Mouse (Mus musculus): ENCODE results near the gene Wnt2. TPM values are rescaled to one million over a fixed set of nuclear protein-coding genes. Genes with fewer than 3 reads are reported as not detected.

The Wnt2 gene
- polyA plus RNA-seq, 1 experiment from 2014 or later = 0.24 TPM

DNA sequence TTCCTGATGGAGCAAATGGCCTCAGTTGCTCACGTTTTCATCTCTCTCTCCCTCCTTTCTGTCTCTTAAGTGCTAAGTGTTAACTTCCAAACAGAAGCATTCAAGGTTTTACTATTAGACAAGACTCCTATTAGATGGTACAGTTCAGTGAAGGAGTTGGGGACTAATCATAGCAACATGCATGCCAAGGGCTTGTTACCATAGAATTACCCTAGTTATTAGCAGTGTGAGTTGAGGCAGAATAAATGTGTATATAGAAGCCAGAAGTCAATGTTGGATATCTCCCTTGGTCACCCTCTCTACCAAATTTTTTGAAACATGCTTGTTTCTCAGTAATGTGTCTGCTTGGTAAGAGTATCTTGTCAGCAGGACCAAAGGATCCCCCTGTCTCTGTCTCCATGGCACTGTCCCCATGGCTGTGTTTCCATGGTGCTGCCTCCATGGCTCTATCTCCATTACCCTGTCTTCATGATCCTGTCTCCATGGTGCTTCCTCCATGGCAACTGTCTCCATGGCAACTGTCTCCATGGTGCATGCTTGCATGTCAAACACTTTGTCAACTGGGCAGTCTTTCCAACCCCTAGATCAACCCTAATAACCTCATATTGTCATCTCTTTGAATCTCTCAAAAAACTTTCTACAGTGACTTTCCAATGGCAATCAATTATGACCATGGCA is 61.8 kb downstream of the Wnt2 start:
- no peak overlapping the region for H3K4me3 ChIP-seq (replicated peaks; ENCODE audit: low read depth, low read length)
- H3K4me2 ChIP-seq (ENCODE audit: low read length) = no peak overlapping the region
- no peaks in the 10 kb centered on the region for H3K9me3 ChIP-seq (ENCODE audit: control insufficient read depth, low read length)
- no peaks in the 10 kb centered on the region for H3K27me3 ChIP-seq (ENCODE audit: control insufficient read depth, insufficient read depth, low read length)
- no peak overlapping the region for H3K9ac ChIP-seq (replicated peaks; ENCODE audit: low read length)
- no peaks in the 10 kb centered on the region for H3K36me3 ChIP-seq (ENCODE audit: control insufficient read depth, insufficient read depth, low read length)
- H3K27ac ChIP-seq (replicated peaks; ENCODE audit: low read depth, low read length) = no peak overlapping the region
- ATAC-seq (ENCODE audit: low FRiP score, low TSS enrichment) (peak; percentile 87), DNase-seq (peak; percentile 79)
- H3K4me1 ChIP-seq (ENCODE audit: control insufficient read depth, insufficient read depth, low read length) = 0 out of 2 replicates have a peak, but pooled peaks cover 5% of the 10 kb centered on the region
- 76% methylated on average over 1 of the region's 1 CpGs for WGBS

DNA sequence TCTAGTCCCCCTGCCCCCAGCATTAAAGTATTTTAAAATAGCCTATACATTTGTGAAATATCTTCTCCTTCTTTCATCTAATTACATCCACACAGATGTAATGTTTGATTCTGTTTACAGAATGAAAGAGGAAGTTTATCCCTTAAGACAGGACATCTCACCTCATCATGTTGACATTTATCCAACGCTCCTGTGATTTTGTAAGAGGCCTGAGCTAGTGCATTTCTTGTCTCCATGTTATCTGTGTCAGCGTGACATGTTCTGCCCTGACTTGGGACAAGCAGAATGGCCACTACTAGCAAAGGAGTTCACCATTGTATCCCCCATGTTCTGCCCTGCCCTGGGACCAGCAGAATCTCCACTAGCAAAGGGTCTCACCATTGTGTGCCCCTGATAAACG is 66.9 kb downstream of the Wnt2 start:
- DNase-seq = no peak
- WGBS = 86% methylated on average over 3 of the region's 3 CpGs
- Histone ChIP-seq H3K36me3 (ENCODE audit: control insufficient read depth, insufficient read depth, low read length) (no peaks in the 10 kb centered on the region), H3K4me2 (ENCODE audit: low read length) (no peak overlapping the region), H3K4me3 (replicated peaks; ENCODE audit: low read depth, low read length) (no peak overlapping the region), H3K9me3 (ENCODE audit: control insufficient read depth, low read length) (no peaks in the 10 kb centered on the region), H3K4me1 (ENCODE audit: control insufficient read depth, insufficient read depth, low read length) (0 out of 2 replicates have a peak, but pooled peaks cover 3% of the 10 kb centered on the region), H3K27me3 (ENCODE audit: control insufficient read depth, insufficient read depth, low read length) (no peaks in the 10 kb centered on the region), H3K9ac (replicated peaks; ENCODE audit: low read length) (no peak overlapping the region), H3K27ac (replicated peaks; ENCODE audit: low read depth, low read length) (no peak overlapping the region)
- ATAC-seq (ENCODE audit: low FRiP score, low TSS enrichment) = no peak

DNA sequence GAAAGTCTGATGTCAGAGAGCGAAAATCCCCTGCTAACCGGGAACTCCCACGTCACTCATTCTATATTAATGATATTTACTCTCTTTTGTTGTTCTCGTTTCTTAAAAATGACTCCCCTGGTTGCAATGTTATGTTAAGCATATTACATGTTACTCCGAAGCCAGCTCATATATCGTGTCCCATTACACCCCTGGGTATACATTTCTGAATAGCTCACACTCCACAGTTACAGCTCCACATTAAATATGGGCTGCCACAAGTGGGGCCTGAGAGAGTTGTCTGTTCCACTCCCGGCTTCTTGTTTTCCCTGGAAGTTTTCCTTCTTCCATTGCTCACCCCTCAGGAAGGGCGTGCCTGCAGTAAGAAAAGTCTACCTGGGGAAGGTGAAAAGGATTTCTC is 78.6 kb downstream of the Wnt2 start:
- Histone ChIP-seq H3K9ac (replicated peaks; ENCODE audit: low read length) (no peak overlapping the region), H3K27ac (replicated peaks; ENCODE audit: low read depth, low read length) (no peak overlapping the region), H3K27me3 (ENCODE audit: control insufficient read depth, insufficient read depth, low read length) (no peaks in the 10 kb centered on the region), H3K4me2 (ENCODE audit: low read length) (no peak overlapping the region), H3K4me3 (replicated peaks; ENCODE audit: low read depth, low read length) (no peak overlapping the region), H3K36me3 (ENCODE audit: control insufficient read depth, insufficient read depth, low read length) (no peaks in the 10 kb centered on the region), H3K9me3 (ENCODE audit: control insufficient read depth, low read length) (no peaks in the 10 kb centered on the region), H3K4me1 (ENCODE audit: control insufficient read depth, insufficient read depth, low read length) (no peaks in the 10 kb centered on the region)
- DNase-seq (no peak), ATAC-seq (ENCODE audit: low FRiP score, low TSS enrichment) (no peak)
- WGBS = 85% methylated on average over 8 of the region's 8 CpGs

DNA sequence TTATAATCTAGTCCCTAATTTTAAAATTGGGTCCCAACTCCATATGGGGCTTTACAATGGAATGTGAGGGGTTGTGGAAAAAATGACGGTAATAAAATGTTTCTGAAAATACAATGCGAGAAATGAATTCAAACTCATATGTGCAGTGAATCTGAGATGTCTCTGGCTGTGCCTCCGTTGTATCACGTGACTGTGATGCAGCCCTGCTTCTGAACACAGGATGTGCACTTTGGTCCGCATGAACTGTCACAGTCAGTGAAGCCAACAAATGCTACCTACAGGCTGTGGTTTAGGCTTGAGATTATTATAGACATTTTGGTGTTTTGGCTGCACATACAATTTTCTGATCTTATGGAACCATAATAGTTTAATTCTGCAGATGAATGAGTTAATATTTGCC is 81.3 kb downstream of the Wnt2 start:
- Histone ChIP-seq H3K4me2 (ENCODE audit: low read length) (no peak overlapping the region), H3K4me3 (replicated peaks; ENCODE audit: low read depth, low read length) (no peak overlapping the region), H3K9ac (replicated peaks; ENCODE audit: low read length) (no peak overlapping the region), H3K27ac (replicated peaks; ENCODE audit: low read depth, low read length) (no peak overlapping the region), H3K27me3 (ENCODE audit: control insufficient read depth, insufficient read depth, low read length) (no peaks in the 10 kb centered on the region), H3K36me3 (ENCODE audit: control insufficient read depth, insufficient read depth, low read length) (no peaks in the 10 kb centered on the region), H3K9me3 (ENCODE audit: control insufficient read depth, low read length) (no peaks in the 10 kb centered on the region), H3K4me1 (ENCODE audit: control insufficient read depth, insufficient read depth, low read length) (no peaks in the 10 kb centered on the region)
- DNase-seq (no peak), ATAC-seq (ENCODE audit: low FRiP score, low TSS enrichment) (no peak)
- 91% methylated on average over 5 of the region's 5 CpGs for WGBS

DNA sequence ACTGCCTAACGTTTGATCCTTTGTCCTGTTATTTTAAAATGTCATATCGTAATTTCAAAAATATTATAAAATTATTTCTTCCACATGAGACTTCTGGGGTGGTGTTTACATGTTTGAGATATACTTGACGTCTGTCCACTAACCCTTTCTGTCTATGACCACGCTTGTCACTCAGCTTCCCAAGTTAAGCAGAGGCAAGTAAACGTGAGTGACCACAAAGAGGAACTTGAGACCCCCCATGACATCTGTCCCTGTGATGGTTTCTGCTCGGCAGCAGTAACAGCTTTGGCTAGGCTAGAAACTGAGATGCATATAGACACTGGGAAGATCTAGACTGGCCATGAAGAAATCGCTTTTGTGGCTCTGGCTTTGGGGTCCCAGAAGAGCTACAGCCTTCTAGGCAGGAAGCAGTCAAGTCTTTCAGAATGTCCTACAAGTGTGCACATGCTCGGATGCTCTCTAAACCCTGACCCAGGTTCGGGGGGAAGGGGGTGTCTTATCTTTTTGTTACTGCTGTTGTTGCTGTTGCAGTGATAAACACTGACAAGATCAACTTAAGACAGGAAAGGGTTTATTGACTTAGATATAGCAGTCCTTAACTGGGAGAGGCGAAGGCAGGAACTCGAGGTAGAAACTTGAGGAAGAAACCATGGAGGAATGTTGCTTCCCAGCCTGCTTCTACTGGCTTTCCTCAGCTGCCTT is 83.1 kb downstream of the Wnt2 start:
- no peak overlapping the region for H3K4me2 ChIP-seq (ENCODE audit: low read length)
- DNase-seq (no peak), ATAC-seq (ENCODE audit: low FRiP score, low TSS enrichment) (no peak)
- H3K27ac ChIP-seq (replicated peaks; ENCODE audit: low read depth, low read length) = no peak overlapping the region
- H3K36me3 ChIP-seq (ENCODE audit: control insufficient read depth, insufficient read depth, low read length) = peaks cover 11% of the 10 kb centered on the region; the same call in 1 of the 2 replicates
- H3K4me1 ChIP-seq (ENCODE audit: control insufficient read depth, insufficient read depth, low read length) = no peaks in the 10 kb centered on the region
- WGBS = 83% methylated on average over 11 of the region's 11 CpGs
- H3K4me3 ChIP-seq (replicated peaks; ENCODE audit: low read depth, low read length) = no peak overlapping the region
- no peaks in the 10 kb centered on the region for H3K9me3 ChIP-seq (ENCODE audit: control insufficient read depth, low read length)
- no peaks in the 10 kb centered on the region for H3K27me3 ChIP-seq (ENCODE audit: control insufficient read depth, insufficient read depth, low read length)
- H3K9ac ChIP-seq (replicated peaks; ENCODE audit: low read length) = no peak overlapping the region

DNA sequence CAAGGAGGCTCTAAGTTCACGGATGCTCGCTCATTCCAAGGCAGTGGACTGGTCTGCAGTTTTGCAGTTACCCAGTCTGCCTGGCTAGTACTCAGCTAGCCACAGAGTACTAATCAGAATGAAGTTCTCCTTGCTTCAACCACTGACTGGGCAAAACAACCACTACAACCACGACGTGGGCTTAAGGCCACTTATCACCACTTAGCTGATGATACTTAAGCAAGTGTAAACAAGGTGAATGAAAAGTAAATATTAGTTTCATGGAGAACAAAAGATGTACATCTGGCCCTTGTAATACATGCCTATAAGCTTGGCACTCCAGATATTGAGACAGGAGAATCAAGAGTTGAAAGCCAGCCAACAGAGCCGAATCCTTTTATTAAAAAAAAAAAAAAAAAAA is 83.9 kb downstream of the Wnt2 start:
- DNase-seq (no peak), ATAC-seq (ENCODE audit: low FRiP score, low TSS enrichment) (no peak)
- Histone ChIP-seq H3K36me3 (ENCODE audit: control insufficient read depth, insufficient read depth, low read length) (peaks cover 11% of the 10 kb centered on the region; the same call in 1 of the 2 replicates), H3K4me2 (ENCODE audit: low read length) (no peak overlapping the region), H3K9ac (replicated peaks; ENCODE audit: low read length) (no peak overlapping the region), H3K4me3 (replicated peaks; ENCODE audit: low read depth, low read length) (no peak overlapping the region), H3K27me3 (ENCODE audit: control insufficient read depth, insufficient read depth, low read length) (no peaks in the 10 kb centered on the region), H3K4me1 (ENCODE audit: control insufficient read depth, insufficient read depth, low read length) (no peaks in the 10 kb centered on the region), H3K27ac (replicated peaks; ENCODE audit: low read depth, low read length) (no peak overlapping the region), H3K9me3 (ENCODE audit: control insufficient read depth, low read length) (no peaks in the 10 kb centered on the region)
- 84% methylated on average over 5 of the region's 5 CpGs for WGBS

DNA sequence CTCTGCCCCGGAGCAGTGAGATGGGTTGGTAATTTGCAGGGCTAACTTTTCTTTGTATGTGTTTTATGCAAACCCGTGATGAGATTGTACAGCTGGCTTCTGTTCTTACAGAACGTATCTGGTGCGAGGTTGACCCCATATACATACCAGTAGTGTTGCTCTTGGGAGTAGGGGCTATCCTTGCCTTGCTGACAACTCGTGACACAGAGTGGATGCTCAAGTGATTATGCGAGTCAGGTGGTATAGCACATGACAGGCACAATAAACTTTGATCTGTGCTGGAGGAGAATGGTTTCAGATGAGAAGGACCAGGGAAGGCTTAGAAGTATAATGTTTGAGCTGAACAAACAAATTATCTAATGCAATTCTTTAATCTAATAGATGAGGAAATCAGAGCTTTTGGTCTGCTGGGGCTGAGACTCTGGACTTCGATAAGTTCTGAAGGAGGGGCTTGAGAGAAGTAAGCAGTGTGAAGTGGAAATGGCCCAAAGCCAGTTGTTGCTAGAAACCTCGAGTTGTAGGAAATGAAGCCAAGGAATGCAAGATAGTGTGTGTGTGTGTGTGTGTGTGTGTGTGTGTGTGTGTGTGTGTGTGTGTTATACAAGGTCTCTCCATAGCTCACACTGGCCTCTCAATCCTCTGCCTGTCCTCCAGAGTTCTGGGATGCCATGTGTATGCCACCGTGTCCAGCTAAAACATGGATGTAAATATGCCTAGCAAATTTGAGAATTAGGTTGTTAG is 86.3 kb downstream of the Wnt2 start:
- DNase-seq (no peak), ATAC-seq (ENCODE audit: low FRiP score, low TSS enrichment) (no peak)
- H3K9me3 ChIP-seq (ENCODE audit: control insufficient read depth, low read length) = no peaks in the 10 kb centered on the region
- no peaks in the 10 kb centered on the region for H3K4me1 ChIP-seq (ENCODE audit: control insufficient read depth, insufficient read depth, low read length)
- no peaks in the 10 kb centered on the region for H3K27me3 ChIP-seq (ENCODE audit: control insufficient read depth, insufficient read depth, low read length)
- 88% methylated on average over 9 of the region's 9 CpGs for WGBS
- H3K4me2 ChIP-seq (ENCODE audit: low read length) = no peak overlapping the region
- no peak overlapping the region for H3K4me3 ChIP-seq (replicated peaks; ENCODE audit: low read depth, low read length)
- H3K9ac ChIP-seq (replicated peaks; ENCODE audit: low read length) = no peak overlapping the region
- H3K36me3 ChIP-seq (ENCODE audit: control insufficient read depth, insufficient read depth, low read length) = peaks cover 30% of the 10 kb centered on the region
- no peak overlapping the region for H3K27ac ChIP-seq (replicated peaks; ENCODE audit: low read depth, low read length)

DNA sequence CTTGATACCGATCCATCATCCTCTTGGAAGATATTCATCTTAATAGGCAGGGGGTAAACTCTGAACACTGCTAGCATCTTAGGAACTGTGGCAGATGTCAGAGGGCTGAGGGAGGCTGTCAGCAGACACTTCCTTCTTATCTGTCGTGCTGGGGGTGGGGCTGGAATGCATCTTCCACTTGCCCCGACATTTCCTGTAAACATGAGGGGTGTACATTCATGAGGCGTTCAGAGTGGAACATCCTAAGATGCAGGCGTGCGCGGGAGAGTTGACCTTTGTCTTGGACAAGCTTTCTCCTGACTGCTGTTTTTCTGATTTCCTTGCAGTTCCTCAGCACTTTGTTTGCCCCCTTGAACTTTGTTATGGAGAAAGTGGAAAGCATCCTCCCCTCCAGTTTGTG is 88.0 kb downstream of the Wnt2 start:
- Histone ChIP-seq H3K9ac (replicated peaks; ENCODE audit: low read length) (no peak overlapping the region), H3K4me2 (ENCODE audit: low read length) (no peak overlapping the region), H3K36me3 (ENCODE audit: control insufficient read depth, insufficient read depth, low read length) (peaks cover 37% of the 10 kb centered on the region), H3K27me3 (ENCODE audit: control insufficient read depth, insufficient read depth, low read length) (no peaks in the 10 kb centered on the region), H3K4me3 (replicated peaks; ENCODE audit: low read depth, low read length) (no peak overlapping the region), H3K9me3 (ENCODE audit: control insufficient read depth, low read length) (no peaks in the 10 kb centered on the region), H3K4me1 (ENCODE audit: control insufficient read depth, insufficient read depth, low read length) (no peaks in the 10 kb centered on the region), H3K27ac (replicated peaks; ENCODE audit: low read depth, low read length) (no peak overlapping the region)
- ATAC-seq (ENCODE audit: low FRiP score, low TSS enrichment) (no peak), DNase-seq (no peak)
- 64% methylated on average over 7 of the region's 7 CpGs for WGBS

All from midbrain, embryonic 14.5 days (tissue).